20 mouse cellular contexts compared by ENCODE assay signal in genomic region chr9:60807996-60808395, GRCm38 (mm10). TPM values are rescaled to one million over a fixed set of nuclear protein-coding genes. Genes with fewer than 3 reads are reported as not detected.
"Had no signal": no experiment of that assay in that cellular context is flagged by ENCODE, and none has a peak within 500 bp of the region (broad histone marks: within the 10 kb centered on the region; RNA-seq: fewer than 3 reads in every experiment).

No protein-coding gene starts in this region.

- H3K27ac ChIP-seq: liver, embryonic 15.5 days; lung, embryonic 15.5 days; macrophage; midbrain, embryonic 13.5 days; midbrain, embryonic 15.5 days; neural tube, embryonic 12.5 days; stomach, embryonic 15.5 days; stomach, postnatal 0 days had no signal

- H3K9me3 ChIP-seq: liver, embryonic 15.5 days; lung, embryonic 15.5 days; midbrain, embryonic 13.5 days; midbrain, embryonic 15.5 days; neural tube, embryonic 12.5 days; stomach, embryonic 15.5 days had no signal

- ATAC-seq: liver, postnatal 0 days; lung, postnatal 0 days; midbrain, embryonic 13.5 days; midbrain, embryonic 15.5 days had no signal

- H3K4me2 ChIP-seq: liver, embryonic 15.5 days; lung, embryonic 15.5 days; midbrain, embryonic 11.5 days; midbrain, embryonic 13.5 days; midbrain, embryonic 15.5 days; neural tube, embryonic 12.5 days; stomach, embryonic 15.5 days had no signal

- DNase-seq: liver, postnatal 0 days; lung, adult 2 months; lung, postnatal 14 days; lung, postnatal 36 days; right cerebral cortex, postnatal 14 days; right cerebral cortex, postnatal 4 days; thymus, postnatal 25 days; thymus, postnatal 4 days had no signal

- H3K27me3 ChIP-seq: liver, embryonic 15.5 days; lung, embryonic 15.5 days; midbrain, embryonic 13.5 days; midbrain, embryonic 15.5 days; neural tube, embryonic 12.5 days; stomach, embryonic 15.5 days had no signal

- H3K9ac ChIP-seq: liver, embryonic 15.5 days; liver, postnatal 0 days; lung, embryonic 15.5 days; midbrain, embryonic 13.5 days; midbrain, embryonic 15.5 days; neural tube, embryonic 12.5 days; stomach, embryonic 15.5 days had no signal

- H3K36me3 ChIP-seq: liver, embryonic 15.5 days; lung, embryonic 15.5 days; midbrain, embryonic 13.5 days; midbrain, embryonic 15.5 days; neural tube, embryonic 12.5 days; stomach, embryonic 15.5 days had no signal

- H3K4me3 ChIP-seq: liver, embryonic 15.5 days; lung, embryonic 15.5 days; megakaryocyte, embryonic 14.5 days; midbrain, embryonic 13.5 days; midbrain, embryonic 15.5 days; neural tube, embryonic 12.5 days; stomach, embryonic 15.5 days had no signal

- H3K4me1 ChIP-seq: midbrain, embryonic 13.5 days; midbrain, embryonic 15.5 days had no signal

RNA-seq across cellular contexts. Expression of gene Uaca, which starts 13.7 kb away (rescaled TPM):
- total RNA-seq: monocyte, adult 5-6 weeks had no signal
